ENCODE assay signal across 12 mouse cellular contexts in genomic region chr12:94066444-94067152, GRCm38 (mm10).
DNase-seq lines count a peak whose midpoint lies in the region; ATAC-seq lines count a peak whose summit lies in the region.
"Had no signal": no experiment of that assay in that cellular context is flagged by ENCODE, and none has a peak within 500 bp of the region (broad histone marks: within the 10 kb centered on the region; RNA-seq: fewer than 3 reads in every experiment).

No protein-coding gene starts in this region.

- H3K9me3 ChIP-seq in heart, embryonic 16.5 days (replicated peaks; ENCODE audit: control insufficient read depth, low read length) = no peaks in the 10 kb centered on the region
- H3K9me3 ChIP-seq in kidney, embryonic 16.5 days (ENCODE audit: low read length) = no peaks in the 10 kb centered on the region
- H3K9me3 ChIP-seq: embryonic facial prominence, embryonic 12.5 days; midbrain, embryonic 13.5 days had no signal

- no peaks in the 10 kb centered on the region for H3K27me3 ChIP-seq in heart, embryonic 16.5 days (ENCODE audit: control insufficient read depth, insufficient read depth, low read length)
- H3K27me3 ChIP-seq in kidney, embryonic 16.5 days (ENCODE audit: insufficient read depth, low read length) = no peaks in the 10 kb centered on the region
- H3K27me3 ChIP-seq: embryonic facial prominence, embryonic 12.5 days; midbrain, embryonic 13.5 days; Patski had no signal

- H3K27ac ChIP-seq in heart, embryonic 16.5 days (ENCODE audit: low read length) = peak overlapping the region; percentile 77
- no peak overlapping the region for H3K27ac ChIP-seq in kidney, embryonic 16.5 days (ENCODE audit: low read length)
- H3K27ac ChIP-seq: embryonic facial prominence, embryonic 12.5 days; liver, embryonic 14.5 days; midbrain, embryonic 13.5 days had no signal

- H3K9ac ChIP-seq in heart, embryonic 16.5 days (ENCODE audit: low read length) = peak overlapping the region; percentile 29; the same call in 1 of the 2 replicates
- H3K9ac ChIP-seq in kidney, embryonic 16.5 days (replicated peaks; ENCODE audit: low read length) = no peak overlapping the region
- H3K9ac ChIP-seq: embryonic facial prominence, embryonic 12.5 days; liver, embryonic 14.5 days; midbrain, embryonic 13.5 days had no signal

- ATAC-seq in heart, embryonic 16.5 days (replicated peaks; ENCODE audit: extremely low read depth, insufficient read depth, low FRiP score) = peak; percentile 86
- ATAC-seq in kidney, embryonic 16.5 days (ENCODE audit: low FRiP score, low TSS enrichment) = peak; percentile 87
- ATAC-seq: midbrain, embryonic 13.5 days; Patski had no signal

- 16% methylated on average over 9 of the region's 9 CpGs for WGBS in heart, embryonic 16.5 days
- 18% methylated on average over 9 of the region's 9 CpGs for WGBS in kidney, embryonic 16.5 days

- H3K4me3 ChIP-seq in heart, embryonic 16.5 days (ENCODE audit: low read length) = peak overlapping the region; percentile 28
- H3K4me3 ChIP-seq in kidney, embryonic 16.5 days (ENCODE audit: low read length) = no peak overlapping the region
- H3K4me3 ChIP-seq: embryonic facial prominence, embryonic 12.5 days; midbrain, embryonic 13.5 days had no signal

- H3K4me1 ChIP-seq in heart, embryonic 16.5 days (ENCODE audit: control insufficient read depth, insufficient read depth, low read length) = 0 out of 2 replicates have a peak, but pooled peaks cover 2% of the 10 kb centered on the region
- peaks cover 7% of the 10 kb centered on the region for H3K4me1 ChIP-seq in kidney, embryonic 16.5 days (ENCODE audit: insufficient read depth, low read length)
- H3K4me1 ChIP-seq: midbrain, embryonic 13.5 days had no signal

- DNase-seq in adrenal gland, postnatal 14 days = peak; percentile 5
- DNase-seq in adrenal gland, postnatal 4 days (ENCODE audit: low spot score in 2 of 2) = no peak
- no peak for DNase-seq in heart, adult 8-10 months (ENCODE audit: low spot score)
- DNase-seq in Muller cell, postnatal 12 days (ENCODE audit: inconsistent ontology term) = peak; percentile 55
- DNase-seq in left cerebral cortex, adult 18-20 months (ENCODE audit: low spot score in 2 of 2) = no peak
- no peak for DNase-seq in left cerebral cortex, adult 8-10 months (ENCODE audit: low spot score in 2 of 2)

- H3K36me3 ChIP-seq in heart, embryonic 16.5 days (ENCODE audit: control insufficient read depth, insufficient read depth) = no peaks in the 10 kb centered on the region
- H3K36me3 ChIP-seq in kidney, embryonic 16.5 days (ENCODE audit: insufficient read depth, low read length) = no peaks in the 10 kb centered on the region
- H3K36me3 ChIP-seq: embryonic facial prominence, embryonic 12.5 days; midbrain, embryonic 13.5 days had no signal

- peak overlapping the region; percentile 55 for H3K4me2 ChIP-seq in heart, embryonic 16.5 days (ENCODE audit: low read depth, low read length)
- H3K4me2 ChIP-seq in kidney, embryonic 16.5 days (replicated peaks; ENCODE audit: low read depth, low read length) = peak overlapping the region; percentile 11; the same call in 1 of the 2 replicates
- H3K4me2 ChIP-seq: embryonic facial prominence, embryonic 12.5 days; midbrain, embryonic 13.5 days had no signal

Comparison
In these comparisons a context has a peak if more than half of its experiments do, and no peak if none do; other contexts are left out.
1. DNase-seq: peak in adrenal gland, postnatal 14 days (single experiment) and Muller cell, postnatal 12 days (single experiment); none in adrenal gland, postnatal 4 days (0 of 2), heart, adult 8-10 months (single experiment), left cerebral cortex, adult 18-20 months (0 of 2) and left cerebral cortex, adult 8-10 months (0 of 2).